Mouse (Mus musculus): ENCODE measurements around the gene Phlda2.
"Not testable (repeated sequence)": the region's sequence is repeated elsewhere in the genome, so short reads cannot be mapped to it uniquely, and the experiment has no call there.

The Phlda2 gene

GRCm38 (mm10) chr7:143502418-143503200, at the start of gene Phlda2:
TSS of gene Phlda2 (minus strand) at chr7:143503150.
- DNase-seq (ENCODE audit: low spot score) = no peak

GRCm38 (mm10) chr7:143549588-143550220, 46.8 kb upstream of the Phlda2 start:
- no peak for DNase-seq (ENCODE audit: low spot score)

DNA sequence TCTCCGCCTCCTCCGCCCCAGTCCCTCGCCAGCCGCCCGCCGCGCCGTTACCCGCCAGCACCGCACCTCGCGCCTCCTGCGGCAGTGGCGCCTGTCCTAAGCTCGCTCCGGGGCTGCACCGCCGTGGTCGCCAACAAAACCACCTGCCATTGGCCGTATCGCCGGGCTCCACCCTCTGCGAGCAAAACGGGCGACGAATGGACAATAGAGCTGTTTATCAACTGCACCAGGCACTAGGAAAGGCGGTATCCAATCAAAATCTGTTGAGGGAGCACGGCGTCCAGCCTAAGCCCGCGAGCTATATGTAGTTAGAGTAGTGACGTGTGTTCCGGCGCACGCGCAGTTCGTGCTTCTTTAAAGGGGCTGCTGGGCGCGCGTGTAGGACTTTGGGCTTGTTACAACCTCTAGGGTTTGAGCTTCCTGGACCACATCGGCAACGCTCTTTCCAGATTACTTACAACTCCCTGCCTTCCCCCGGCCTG, 46.1 kb upstream of the Phlda2 start, which contains the start of gene Nap1l4:
Gene Nap1l4, minus strand, starts transcription at position 131 of the 482 bp plus-strand sequence.
- DNase-seq (ENCODE audit: low spot score) = peak; percentile 99

GRCm38 (mm10) chr7:143548231-143548961, 45.4 kb upstream of the Phlda2 start:
- peak; percentile 83 for DNase-seq (ENCODE audit: low spot score)

DNA sequence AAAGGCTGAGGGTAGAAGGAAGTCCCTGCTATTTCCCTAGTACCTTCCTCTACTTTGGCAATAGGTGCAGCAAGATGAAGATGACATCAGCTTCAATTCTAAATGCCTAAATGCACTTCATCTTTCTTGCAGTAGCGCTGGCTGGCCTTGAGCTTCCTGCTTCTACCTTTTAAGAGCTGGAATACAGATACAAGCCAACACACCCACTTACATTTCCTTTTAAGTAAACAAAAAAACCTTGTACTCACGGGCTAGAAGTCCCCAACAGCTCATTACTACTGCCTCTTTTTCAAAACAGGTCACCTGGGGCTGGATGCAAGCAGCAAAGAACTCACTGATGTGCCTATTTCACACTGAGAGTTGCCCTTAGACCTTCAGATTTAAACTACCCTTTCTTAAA, 43.6 kb upstream of the Phlda2 start:
- DNase-seq (ENCODE audit: low spot score) = no peak

DNA sequence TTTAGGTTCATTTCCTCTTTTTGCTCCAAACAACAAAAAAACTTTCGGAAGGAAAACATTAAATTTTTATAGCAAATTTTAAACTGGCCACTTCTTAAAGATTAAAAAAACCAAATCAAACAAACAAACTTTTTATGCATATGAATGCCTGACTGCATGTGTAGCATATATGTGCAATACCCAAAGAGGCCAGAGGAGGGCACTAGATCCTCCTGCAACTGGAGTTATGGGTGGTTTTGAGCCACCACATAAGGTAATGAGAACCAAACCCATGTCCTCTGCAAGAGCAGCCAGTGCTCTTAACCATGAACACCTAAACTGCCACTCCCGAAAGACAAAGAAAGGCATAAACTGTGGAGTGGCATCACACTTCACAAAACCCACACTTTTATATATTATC, 41.4 kb upstream of the Phlda2 start:
- DNase-seq (ENCODE audit: low spot score) = no peak

DNA sequence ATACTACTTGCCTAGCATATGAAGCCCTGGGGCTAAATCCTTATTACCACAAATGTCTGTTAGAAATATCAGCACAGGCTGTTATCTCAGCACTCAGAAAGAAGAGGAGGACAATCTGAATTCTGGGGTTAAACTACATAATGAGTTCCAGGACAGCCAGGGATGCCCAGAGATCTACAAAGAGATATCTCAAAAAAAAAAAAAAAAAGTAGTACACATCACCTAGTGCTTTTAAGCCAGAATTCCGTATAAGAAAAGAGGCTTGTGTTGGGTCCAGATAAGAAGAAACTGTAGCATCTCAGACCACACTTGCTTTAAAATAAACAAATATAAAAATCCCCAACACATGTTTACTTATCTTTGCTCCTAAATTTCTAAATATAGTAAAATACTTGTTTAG, 35.7 kb upstream of the Phlda2 start:
- no peak for DNase-seq (ENCODE audit: low spot score)

- DNase-seq (ENCODE audit: low spot score) = not testable (repeated sequence)
These were observed 35.3 kb upstream of the Phlda2 start for GRCm38 (mm10) chr7:143538229-143538628.

- no peak for DNase-seq (ENCODE audit: low spot score)
These were observed 33.3 kb upstream of the Phlda2 start for GRCm38 (mm10) chr7:143536251-143536650.

- DNase-seq (ENCODE audit: low spot score) = no peak
These were observed 30.3 kb upstream of the Phlda2 start for GRCm38 (mm10) chr7:143533284-143533683.

- DNase-seq (ENCODE audit: low spot score) = no peak
These were observed 29.5 kb upstream of the Phlda2 start for GRCm38 (mm10) chr7:143532410-143532809.

DNA sequence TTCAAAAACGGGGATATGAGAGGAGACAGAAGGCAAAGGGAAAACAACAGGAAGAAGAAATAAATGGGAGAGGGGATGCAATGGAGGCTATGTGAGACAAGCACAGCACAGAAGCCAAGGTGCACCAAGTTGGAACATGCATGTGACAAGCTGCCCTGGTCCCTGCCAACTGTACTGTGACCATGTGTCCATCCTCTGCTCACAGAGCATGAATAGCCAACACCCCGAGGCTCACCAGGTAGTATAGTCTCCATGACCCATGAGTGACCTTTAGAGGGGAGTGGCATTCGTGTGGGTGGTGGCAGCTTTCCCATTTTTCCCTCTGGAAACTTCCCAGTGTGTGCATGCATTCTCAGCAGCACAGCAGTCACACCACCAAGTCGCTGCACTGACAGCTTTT, 16.4 kb upstream of the Phlda2 start:
- no peak for DNase-seq (ENCODE audit: low spot score)

- DNase-seq (ENCODE audit: low spot score) = no peak
These were observed 11.4 kb upstream of the Phlda2 start for GRCm38 (mm10) chr7:143514416-143514768.

GRCm38 (mm10) chr7:143513763-143514415, 10.9 kb upstream of the Phlda2 start:
- DNase-seq (ENCODE audit: low spot score) = no peak

DNA sequence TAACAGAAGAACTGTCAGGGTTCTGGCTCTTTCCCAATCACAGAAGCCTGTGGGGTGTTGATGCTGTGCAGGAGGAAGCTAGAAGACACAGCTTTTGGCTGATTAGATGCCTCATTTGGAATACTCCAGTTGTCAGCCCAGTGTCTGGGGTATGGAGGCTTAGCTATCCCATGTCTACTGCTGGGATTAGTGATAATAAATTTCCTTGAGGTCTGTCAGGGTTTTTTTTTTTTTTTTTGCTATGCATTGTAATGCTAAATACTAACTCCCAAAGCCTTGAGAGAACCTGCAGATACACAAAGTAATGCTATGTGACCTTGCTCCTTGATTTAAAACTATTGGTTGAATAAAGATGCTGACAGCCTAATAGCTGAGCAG, 8.4 kb upstream of the Phlda2 start:
- no peak for DNase-seq (ENCODE audit: low spot score)

DNA sequence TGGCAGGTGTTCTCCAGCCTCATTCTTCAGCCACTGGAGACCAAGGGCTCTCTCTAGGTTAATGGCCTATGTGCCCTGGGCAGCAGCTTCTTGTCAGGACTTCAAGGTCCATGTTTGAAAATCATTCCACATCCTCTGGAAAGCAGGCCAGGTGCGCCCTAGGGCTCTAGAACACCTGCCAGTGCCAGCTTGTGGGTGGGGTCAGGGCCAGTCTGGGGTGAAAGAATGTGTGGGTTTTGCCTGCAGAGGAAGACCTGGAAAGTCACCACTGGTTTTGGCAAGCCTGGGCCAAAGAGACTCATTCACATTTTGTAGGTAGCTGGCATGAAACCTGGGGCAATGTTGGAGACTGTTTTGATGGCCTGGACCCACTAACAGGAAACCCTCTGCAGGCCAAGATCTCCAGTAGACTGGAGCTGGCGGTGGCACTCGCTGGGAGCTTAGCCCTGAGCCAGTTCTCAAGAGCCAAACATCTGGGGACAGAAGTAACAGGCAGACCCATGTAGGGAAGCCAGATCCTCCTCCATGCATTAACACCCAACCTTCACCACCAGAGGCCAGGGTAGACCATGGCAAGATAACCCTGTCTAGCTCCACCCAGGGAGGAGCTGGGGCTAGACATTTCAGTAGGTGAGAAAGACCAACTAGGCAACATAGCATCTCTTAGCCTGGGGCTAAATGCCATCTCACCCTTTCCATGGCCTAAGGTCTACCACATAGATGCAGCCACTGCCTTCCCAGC, 7.8 kb upstream of the Phlda2 start:
- DNase-seq (ENCODE audit: low spot score) = no peak

- DNase-seq (ENCODE audit: low spot score) = no peak
These were observed 6.6 kb upstream of the Phlda2 start for GRCm38 (mm10) chr7:143509566-143509965.

DNA sequence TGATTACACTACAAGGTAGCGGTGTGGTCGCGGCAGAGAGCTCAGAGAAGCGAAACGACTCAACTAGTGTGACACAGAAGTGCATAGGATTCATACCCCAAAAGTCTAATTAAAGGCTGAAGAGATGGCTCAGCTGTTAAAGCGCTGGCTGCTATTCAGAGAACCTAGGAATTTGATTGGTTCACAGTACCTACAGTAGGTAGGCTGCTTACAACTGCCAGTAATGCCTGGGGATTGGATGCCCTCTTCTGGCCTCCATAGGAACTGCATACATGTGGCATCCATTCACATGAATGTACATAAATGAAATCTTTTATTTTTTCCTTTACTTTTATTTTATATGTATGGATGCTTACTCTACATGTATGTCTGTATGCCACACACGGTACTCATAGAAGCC, 3.7 kb upstream of the Phlda2 start:
- DNase-seq (ENCODE audit: low spot score) = peak; percentile 39

DNA sequence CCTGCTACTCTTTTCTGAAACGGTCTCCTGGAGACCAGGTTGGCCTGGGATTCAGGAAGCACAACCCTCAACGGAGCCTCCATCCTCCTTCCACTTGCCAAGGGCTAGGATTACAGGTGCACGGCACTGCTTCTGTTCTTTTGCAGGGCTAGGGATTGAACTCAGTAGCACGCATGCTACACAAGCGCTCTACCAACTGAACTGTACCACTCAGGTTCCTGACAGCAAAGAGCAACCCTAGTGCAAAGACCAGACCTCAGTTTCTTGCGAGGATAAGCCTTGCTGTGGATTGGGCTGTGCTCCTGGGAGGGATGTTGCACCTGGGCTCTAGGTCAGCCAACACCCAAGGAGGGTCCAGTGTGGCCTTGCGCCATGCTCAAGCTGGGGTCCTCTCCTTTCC, 3.3 kb upstream of the Phlda2 start:
- DNase-seq (ENCODE audit: low spot score) = no peak

- peak; percentile 75 for DNase-seq (ENCODE audit: low spot score)
These were observed 2.9 kb upstream of the Phlda2 start for GRCm38 (mm10) chr7:143505823-143506222.

GRCm38 (mm10) chr7:143505411-143505810, 2.5 kb upstream of the Phlda2 start:
- no peak for DNase-seq (ENCODE audit: low spot score)

GRCm38 (mm10) chr7:143503926-143504325, 976 bp upstream of the Phlda2 start:
- no peak for DNase-seq (ENCODE audit: low spot score)

Data from testis, postnatal 14 days (tissue).